Mouse (Mus musculus) olfactory bulb, adult 2 months (tissue): ENCODE results near the gene Gpnmb.

Experiments used
- CTCF ChIP-seq: fragments of 200-500 bp; IDR thresholded peaks from 2 replicates; pipeline ENCODE4 v1.5.1; 2012; ENCODE audit warnings: low read depth, mild to moderate bottlenecking, low read length, moderate library complexity; ENCODE audit not compliant: insufficient read depth
- POLR2A ChIP-seq: fragments of 200-500 bp; IDR thresholded peaks from 2 replicates; pipeline ENCODE4 v1.6.1; 2012; ENCODE audit warnings: mild to moderate bottlenecking, low read depth, low read length, moderate library complexity; ENCODE audit not compliant: insufficient read depth

DNA sequence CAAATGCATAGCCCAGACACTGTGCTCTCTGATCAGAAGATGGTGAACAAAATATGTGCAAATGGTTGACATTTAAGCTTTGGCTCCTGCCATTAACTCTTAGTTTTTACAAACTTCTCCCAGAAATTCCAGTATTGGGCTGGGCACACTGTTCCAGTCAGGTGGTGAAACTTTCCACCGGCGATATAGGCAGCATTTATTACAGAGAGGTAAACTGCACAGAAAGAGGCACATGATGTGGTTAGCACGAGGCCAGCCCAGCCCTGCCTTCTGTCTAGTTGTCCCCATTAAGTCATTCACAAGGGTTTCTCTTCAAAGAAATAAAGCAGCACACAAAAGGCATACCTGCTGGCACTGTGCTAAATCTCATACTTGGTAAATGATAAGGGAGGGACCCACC is 7.6 kb upstream of the Gpnmb start:
- TF ChIP-seq POLR2A = no peak
- TF ChIP-seq CTCF = no peak
